Mouse (Mus musculus) spleen, adult 2 months (tissue): Measurements from ENCODE around the gene Slc47a1. TPM values are rescaled to one million over a fixed set of nuclear protein-coding genes. Genes with fewer than 3 reads are reported as not detected.

ENCODE experiments used
- DNase-seq, 2 experiments: peaks; one replicate each; pipeline versions ENCODE4 v3.0.0 to v3.0.0-alpha.2; 2012 to 2021; ENCODE audit warnings: low spot score in 2 of 2, low read depth in 1 of 2
- H3K27ac ChIP-seq: fragments of 200-500 bp; 2 replicates; pipeline ENCODE4 v1.5.1; 2012; ENCODE audit warnings: low read length, inconsistent platforms; ENCODE audit not compliant: insufficient read depth
- H3K27me3 ChIP-seq: fragments of 200-500 bp; 2 replicates; pipeline ENCODE4 v1.6.1; 2012; ENCODE audit warnings: mild to moderate bottlenecking, moderate library complexity, low read length, inconsistent platforms; ENCODE audit not compliant: control insufficient read depth, insufficient read depth
- H3K36me3 ChIP-seq: fragments of 200-500 bp; 2 replicates; pipeline ENCODE4 v1.6.1; 2012; ENCODE audit warnings: mild to moderate bottlenecking, low read length, inconsistent platforms; ENCODE audit not compliant: control insufficient read depth, insufficient read depth
- H3K4me1 ChIP-seq: fragments of 200-500 bp; 2 replicates; pipeline ENCODE4 v1.6.1; 2011; ENCODE audit warnings: inconsistent platforms; ENCODE audit not compliant: control insufficient read depth, insufficient read depth, insufficient read length
- H3K4me3 ChIP-seq: fragments of 200-500 bp; 2 replicates; pipeline ENCODE4 v1.5.1; 2011; ENCODE audit warnings: mild to moderate bottlenecking, inconsistent platforms; ENCODE audit not compliant: insufficient read depth, insufficient read length; ENCODE audit errors: extremely low read depth
- CTCF ChIP-seq: fragments of 200-500 bp; IDR thresholded peaks from 2 replicates; pipeline ENCODE4 v1.5.1; 2011; ENCODE audit warnings: mild to moderate bottlenecking, inconsistent platforms; ENCODE audit not compliant: insufficient read depth, insufficient read length, insufficient replicate concordance; ENCODE audit errors: extremely low read depth
- POLR2A ChIP-seq: fragments of 200-500 bp; IDR thresholded peaks from 2 replicates; pipeline ENCODE4 v1.6.1; 2011; ENCODE audit warnings: low read depth, low read length, inconsistent platforms
- WGBS: fragments of 180-500 bp; shearing (Covaris S2); methylation state at CpG from one replicate; pipeline ENCODE4 v1.1.7; 2018; 5-methylcytosine and 5-hydroxymethylcytosine counted together
- polyA plus RNA-seq: library from polyadenylated mRNA; depleted of rRNA; stranded (reverse); fragments of >200 nt; gene quantifications from 2 replicates; pipeline ENCODE4 v1.2.3, GENCODE M21; 2012

The Slc47a1 gene
- polyA plus RNA-seq, 1 experiment, result 0.09 TPM

- H3K36me3 ChIP-seq, result no peaks in the 10 kb centered on the region
- no peak overlapping the region for H3K4me3 ChIP-seq
- WGBS, result 83% methylated on average over 6 of the region's 6 CpGs
- no peak for DNase-seq
- no peak overlapping the region for H3K27ac ChIP-seq
- H3K4me1 ChIP-seq, result no peaks in the 10 kb centered on the region
- TF ChIP-seq POLR2A (no peak), CTCF (no peak)
- no peaks in the 10 kb centered on the region for H3K27me3 ChIP-seq
Measured at GRCm38 (mm10) chr11:61356111-61356510, 22.0 kb downstream of the Slc47a1 start.

- no peak overlapping the region for H3K27ac ChIP-seq
Measured at GRCm38 (mm10) chr11:61355351-61355750, 22.8 kb downstream of the Slc47a1 start.

GRCm38 (mm10) chr11:61354346-61354745, 23.8 kb downstream of the Slc47a1 start:
- no peaks in the 10 kb centered on the region for H3K27me3 ChIP-seq

More at GRCm38 (mm10) chr11:61355351-61355750, 22.8 kb downstream of the Slc47a1 start:
- WGBS, result 89% methylated on average over 5 of the region's 5 CpGs
- H3K4me1 ChIP-seq, result no peaks in the 10 kb centered on the region
- no peaks in the 10 kb centered on the region for H3K36me3 ChIP-seq
- DNase-seq, result no peak
- H3K27me3 ChIP-seq, result no peaks in the 10 kb centered on the region
- no peak overlapping the region for H3K4me3 ChIP-seq
- TF ChIP-seq POLR2A (no peak), CTCF (no peak)

GRCm38 (mm10) chr11:61353038-61353437, 25.1 kb downstream of the Slc47a1 start:
- 57% methylated on average over 2 of the region's 2 CpGs for WGBS
- no peak for DNase-seq
- H3K4me1 ChIP-seq, result no peaks in the 10 kb centered on the region
- TF ChIP-seq POLR2A (no peak), CTCF (no peak)
- no peak overlapping the region for H3K27ac ChIP-seq
- no peaks in the 10 kb centered on the region for H3K27me3 ChIP-seq
- H3K36me3 ChIP-seq, result no peaks in the 10 kb centered on the region
- no peak overlapping the region for H3K4me3 ChIP-seq

More at GRCm38 (mm10) chr11:61354346-61354745, 23.8 kb downstream of the Slc47a1 start:
- no peaks in the 10 kb centered on the region for H3K4me1 ChIP-seq
- 90% methylated on average over 6 of the region's 6 CpGs for WGBS
- TF ChIP-seq POLR2A, result no peak
- no peaks in the 10 kb centered on the region for H3K36me3 ChIP-seq
- DNase-seq, result no peak
- no peak overlapping the region for H3K27ac ChIP-seq
- no peak overlapping the region for H3K4me3 ChIP-seq

GRCm38 (mm10) chr11:61352138-61352651, 25.9 kb downstream of the Slc47a1 start:
- Histone ChIP-seq H3K4me3 (no peak overlapping the region), H3K27ac (no peak overlapping the region), H3K4me1 (no peaks in the 10 kb centered on the region), H3K36me3 (no peaks in the 10 kb centered on the region), H3K27me3 (no peaks in the 10 kb centered on the region)
- no peak for DNase-seq
- TF ChIP-seq CTCF, result no peak
- no peak for TF ChIP-seq POLR2A
- 59% methylated on average over 9 of the region's 9 CpGs for WGBS

DNA sequence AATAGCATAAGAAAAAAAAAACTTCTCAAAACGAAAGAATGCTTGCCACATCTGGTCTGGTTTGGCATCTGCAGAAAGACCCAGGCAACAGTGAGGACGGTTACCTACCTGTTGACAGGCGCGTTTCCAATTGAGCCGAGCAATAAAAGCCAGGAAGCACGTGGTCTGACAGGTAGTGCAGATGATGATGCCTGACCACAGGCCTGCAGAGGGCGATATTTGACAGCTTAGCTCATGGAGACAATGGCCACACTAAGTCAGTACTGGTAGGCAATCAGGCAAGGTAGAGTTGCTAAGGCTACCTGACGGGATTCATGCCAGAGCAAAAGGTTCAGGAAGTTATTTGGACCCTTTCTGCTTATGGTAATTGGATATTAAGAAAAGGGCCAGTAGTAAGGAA, 28.8 kb downstream of the Slc47a1 start:
- H3K27me3 ChIP-seq, result no peaks in the 10 kb centered on the region
- peak; percentile 49 to 69 for DNase-seq
- TF ChIP-seq POLR2A, result no peak
- peak; percentile 53; the same call in 1 of the 2 replicates for TF ChIP-seq CTCF
- no peaks in the 10 kb centered on the region for H3K36me3 ChIP-seq
- H3K4me1 ChIP-seq, result no peaks in the 10 kb centered on the region
- no peak overlapping the region for H3K4me3 ChIP-seq
- no peak overlapping the region for H3K27ac ChIP-seq
- WGBS, result 5% methylated on average over 8 of the region's 8 CpGs

- WGBS, result 66% methylated on average over 8 of the region's 8 CpGs
- peaks cover 2% of the 10 kb centered on the region; the same call in 1 of the 2 replicates for H3K4me1 ChIP-seq
- H3K36me3 ChIP-seq, result no peaks in the 10 kb centered on the region
- DNase-seq, result no peak
- H3K27me3 ChIP-seq, result peaks cover 8% of the 10 kb centered on the region; the same call in 1 of the 2 replicates
- no peak overlapping the region for H3K4me3 ChIP-seq
- no peak overlapping the region for H3K27ac ChIP-seq
- TF ChIP-seq POLR2A (no peak), CTCF (no peak)
Measured at GRCm38 (mm10) chr11:61346133-61346532, 32.0 kb downstream of the Slc47a1 start.
